Mouse (Mus musculus) ES-E14 (cell line): ENCODE data around the gene Rab7. TPM values are rescaled to one million over a fixed set of nuclear protein-coding genes. Genes with fewer than 3 reads are reported as not detected.

ENCODE experiments used
- DNase-seq: peaks from one replicate; pipeline ENCODE4 v3.0.0-alpha.2; 2013; ENCODE audit warnings: low read depth, low spot score
- H3K27ac ChIP-seq: 2 replicates; pipeline ENCODE4 v1.5.1; 2012; ENCODE audit warnings: low read depth, mild to moderate bottlenecking, low read length, moderate library complexity, mixed read lengths; ENCODE audit not compliant: poor library complexity, insufficient read depth, severe bottlenecking
- H3K36me3 ChIP-seq: 2 replicates; pipeline ENCODE4 v1.6.1; 2012; ENCODE audit warnings: mild to moderate bottlenecking, low read length, moderate library complexity, mixed read lengths; ENCODE audit not compliant: control insufficient read depth, poor library complexity, insufficient read depth, severe bottlenecking
- H3K4me1 ChIP-seq, 2 experiments: fragments of 150-350 bp in 1 of 2; sonication (generic) in 1 of 2; 2 replicates each; pipeline ENCODE4 v1.6.1; 2012; ENCODE audit warnings: low read length in 2 of 2, mild to moderate bottlenecking in 1 of 2, mixed read lengths in 1 of 2; ENCODE audit not compliant: control insufficient read depth in 2 of 2, insufficient read depth in 2 of 2, poor library complexity in 1 of 2
- H3K4me3 ChIP-seq, 2 experiments: fragments of 150-350 bp in 1 of 2; sonication (generic) in 1 of 2; 2 replicates each; pipeline ENCODE4 v1.5.1; 2012; ENCODE audit warnings: low read length in 2 of 2, low read depth in 1 of 2, mild to moderate bottlenecking in 1 of 2, mixed read lengths in 1 of 2; ENCODE audit not compliant: insufficient read depth in 1 of 2, poor library complexity in 1 of 2, severe bottlenecking in 1 of 2
- H3K9ac ChIP-seq: 2 replicates; pipeline ENCODE4 v1.6.1; 2012; ENCODE audit warnings: low read depth, mild to moderate bottlenecking, low read length, mixed read lengths; ENCODE audit not compliant: poor library complexity, insufficient read depth, severe bottlenecking
- H3K9me3 ChIP-seq: fragments of 150-350 bp; sonication (generic); 2 replicates; pipeline ENCODE4 v1.6.1; 2012; ENCODE audit warnings: low read depth, mild to moderate bottlenecking, low read length; ENCODE audit not compliant: control insufficient read depth, insufficient read depth
- CHD2 ChIP-seq: IDR thresholded peaks from 2 replicates; pipeline ENCODE4 v1.6.1; 2014; ENCODE audit warnings: mild to moderate bottlenecking, low read depth, low read length, inconsistent platforms
- HCFC1 ChIP-seq: IDR thresholded peaks from 2 replicates; pipeline ENCODE4 v1.6.1; 2012; ENCODE audit warnings: low read length, inconsistent platforms, borderline replicate concordance; ENCODE audit not compliant: insufficient read depth
- MAFK ChIP-seq: IDR thresholded peaks from 2 replicates; pipeline ENCODE4 v1.6.1; 2014; ENCODE audit warnings: mild to moderate bottlenecking, low read depth, low read length, inconsistent platforms; ENCODE audit not compliant: insufficient read depth
- ZC3H11A ChIP-seq: IDR thresholded peaks from 2 replicates; pipeline ENCODE4 v1.6.1; 2012; ENCODE audit warnings: low read depth, mild to moderate bottlenecking, inconsistent platforms, low read length, borderline replicate concordance
- ZNF384 ChIP-seq: IDR thresholded peaks from 2 replicates; pipeline ENCODE4 v1.6.1; 2012; ENCODE audit warnings: low read depth, low read length, inconsistent platforms
- in situ Hi-C, 2 experiments: fragments of 600-800 bp; cut with MboI; formaldehyde crosslinking; loops; one replicate each; pipeline ENCODE4 v1.15.1; 2025; ENCODE audit warnings: low sequenced_read_pairs in 2 of 2, inconsistent platforms in 1 of 2; ENCODE audit not compliant: unreplicated experiment in 2 of 2
- total RNA-seq: library from RNA; depleted of rRNA; stranded (reverse); fragments of 300-350 nt; gene quantifications from 2 replicates; pipeline ENCODE4 v1.2.3, GENCODE M21; 2012

Gene Rab7
- total RNA-seq, 1 experiment: 56.2 TPM

GRCm38 (mm10) chr6:88042336-88042735 lies 2.7 kb downstream of the Rab7 start:
- no peak for DNase-seq
- Histone ChIP-seq H3K4me3 (no peak overlapping the region), H3K27ac (no peak overlapping the region), H3K9ac (no peak overlapping the region), H3K36me3 (peaks cover 4% of the 10 kb centered on the region; the same call in 1 of the 2 replicates), H3K9me3 (no peaks in the 10 kb centered on the region), H3K4me1 (peaks cover 3 to 13% of the 10 kb centered on the region in 2 experiments; a peak in 2 of 4 replicates)
- TF ChIP-seq ZC3H11A (no peak), HCFC1 (no peak), MAFK (no peak), ZNF384 (no peak), CHD2 (no peak)
- in situ Hi-C loops: no loop called here

GRCm38 (mm10) chr6:88041221-88041620 lies 3.8 kb downstream of the Rab7 start:
- Histone ChIP-seq H3K4me1 (peaks cover 3 to 13% of the 10 kb centered on the region in 2 experiments; a peak in 2 of 4 replicates), H3K27ac (no peak overlapping the region), H3K9ac (no peak overlapping the region), H3K4me3 (no peak overlapping the region), H3K36me3 (peaks cover 4% of the 10 kb centered on the region; the same call in 1 of the 2 replicates), H3K9me3 (no peaks in the 10 kb centered on the region)
- in situ Hi-C loops: no loop called here
- TF ChIP-seq MAFK: no peak
- TF ChIP-seq ZNF384: no peak
- no peak for TF ChIP-seq CHD2
- no peak for TF ChIP-seq ZC3H11A
- TF ChIP-seq HCFC1: no peak
- DNase-seq: no peak

- no peak overlapping the region for H3K4me3 ChIP-seq
- peaks cover 7% of the 10 kb centered on the region; the same call in 1 of the 2 replicates for H3K36me3 ChIP-seq
- DNase-seq: no peak
- in situ Hi-C loops: no loop called here
- TF ChIP-seq CHD2 (no peak), ZC3H11A (no peak), HCFC1 (no peak), ZNF384 (no peak)
- H3K4me1 ChIP-seq: peaks cover 3 to 13% of the 10 kb centered on the region in 2 experiments; a peak in 2 of 4 replicates
- H3K9ac ChIP-seq: no peak overlapping the region
- no peak overlapping the region for H3K27ac ChIP-seq
- no peaks in the 10 kb centered on the region for H3K9me3 ChIP-seq
These were observed 5.6 kb downstream of the Rab7 start for GRCm38 (mm10) chr6:88039426-88039825.

GRCm38 (mm10) chr6:88037471-88038045 lies 7.5 kb downstream of the Rab7 start:
- Histone ChIP-seq H3K4me1 (peaks cover 0 to 9% of the 10 kb centered on the region in 2 experiments; a peak in 2 of 4 replicates), H3K4me3 (no peak overlapping the region), H3K9ac (no peak overlapping the region), H3K36me3 (peaks cover 7% of the 10 kb centered on the region; the same call in 1 of the 2 replicates), H3K27ac (no peak overlapping the region), H3K9me3 (no peaks in the 10 kb centered on the region)
- in situ Hi-C loops: no loop called here
- DNase-seq: no peak
- TF ChIP-seq ZNF384 (no peak), HCFC1 (no peak), ZC3H11A (no peak), MAFK (no peak), CHD2 (no peak)

- H3K36me3 ChIP-seq: peaks cover 5% of the 10 kb centered on the region; the same call in 1 of the 2 replicates
- no peak overlapping the region for H3K4me3 ChIP-seq
- H3K27ac ChIP-seq: no peak overlapping the region
- H3K9ac ChIP-seq: no peak overlapping the region
- TF ChIP-seq MAFK (no peak), ZNF384 (no peak), ZC3H11A (no peak), CHD2 (no peak), HCFC1 (no peak)
- H3K9me3 ChIP-seq: no peaks in the 10 kb centered on the region
- in situ Hi-C loops: no loop called here
- no peak for DNase-seq
- H3K4me1 ChIP-seq: peaks cover 0 to 5% of the 10 kb centered on the region in 2 experiments; a peak in 2 of 4 replicates
These were observed 11.6 kb downstream of the Rab7 start for GRCm38 (mm10) chr6:88033504-88033903.
